Mouse (Mus musculus) urinary bladder, postnatal 14 days (tissue): ENCODE data around the gene Carmil2.

Experiments
- DNase-seq: peaks from one replicate; pipeline ENCODE4 v3.0.0; 2021; ENCODE audit warnings: low spot score

Carmil2 gene

DNA sequence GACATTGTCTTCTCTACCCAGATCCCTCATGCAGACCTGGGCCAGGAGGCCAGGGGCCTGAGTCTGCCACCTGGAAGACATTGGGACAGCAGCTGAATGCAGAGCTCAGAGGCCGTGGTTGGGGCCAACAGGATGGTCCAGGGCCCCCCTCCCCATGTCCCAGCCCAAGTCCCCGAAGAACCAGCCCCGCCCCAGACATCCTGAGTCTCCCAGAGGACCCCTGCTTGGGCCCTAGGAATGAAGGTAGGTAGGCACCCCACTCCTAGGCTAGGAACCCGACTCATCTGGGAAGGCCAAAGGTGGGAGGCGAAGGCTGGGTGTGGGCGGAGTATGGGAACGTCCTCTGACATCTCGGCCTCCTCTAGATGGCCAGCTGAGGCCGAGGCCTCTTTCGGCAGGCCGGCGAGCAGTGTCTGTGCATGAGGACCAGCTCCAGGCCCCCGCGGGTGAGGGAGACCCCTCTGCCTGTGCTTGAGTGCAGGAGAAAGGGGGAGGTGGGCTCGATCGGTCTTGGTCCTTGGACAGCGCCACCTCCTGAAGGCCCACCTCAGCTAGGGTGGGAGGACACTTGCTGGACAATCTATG is 11.2 kb downstream of the Carmil2 start:
- no peak for DNase-seq

DNA sequence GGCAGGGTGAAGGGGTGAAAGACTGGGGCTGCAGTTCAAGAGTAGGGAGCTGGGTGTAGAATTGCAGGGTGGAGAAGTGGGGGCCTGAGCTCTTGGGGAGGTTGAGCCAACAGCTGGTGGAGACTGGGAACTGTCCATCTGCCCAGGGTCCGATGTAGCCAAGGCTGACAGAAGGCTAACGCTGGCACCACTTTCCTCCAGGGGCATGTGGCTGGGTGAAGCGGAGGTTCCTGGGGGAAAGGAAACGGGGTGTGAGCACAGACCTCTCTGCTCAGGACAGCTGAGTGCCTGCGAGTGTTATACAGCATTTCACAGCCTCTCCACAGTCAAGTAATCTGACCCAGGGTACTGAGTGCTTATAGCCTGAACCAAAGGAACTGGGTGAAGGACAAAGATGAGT is 12.7 kb downstream of the Carmil2 start:
- DNase-seq: no peak

DNA sequence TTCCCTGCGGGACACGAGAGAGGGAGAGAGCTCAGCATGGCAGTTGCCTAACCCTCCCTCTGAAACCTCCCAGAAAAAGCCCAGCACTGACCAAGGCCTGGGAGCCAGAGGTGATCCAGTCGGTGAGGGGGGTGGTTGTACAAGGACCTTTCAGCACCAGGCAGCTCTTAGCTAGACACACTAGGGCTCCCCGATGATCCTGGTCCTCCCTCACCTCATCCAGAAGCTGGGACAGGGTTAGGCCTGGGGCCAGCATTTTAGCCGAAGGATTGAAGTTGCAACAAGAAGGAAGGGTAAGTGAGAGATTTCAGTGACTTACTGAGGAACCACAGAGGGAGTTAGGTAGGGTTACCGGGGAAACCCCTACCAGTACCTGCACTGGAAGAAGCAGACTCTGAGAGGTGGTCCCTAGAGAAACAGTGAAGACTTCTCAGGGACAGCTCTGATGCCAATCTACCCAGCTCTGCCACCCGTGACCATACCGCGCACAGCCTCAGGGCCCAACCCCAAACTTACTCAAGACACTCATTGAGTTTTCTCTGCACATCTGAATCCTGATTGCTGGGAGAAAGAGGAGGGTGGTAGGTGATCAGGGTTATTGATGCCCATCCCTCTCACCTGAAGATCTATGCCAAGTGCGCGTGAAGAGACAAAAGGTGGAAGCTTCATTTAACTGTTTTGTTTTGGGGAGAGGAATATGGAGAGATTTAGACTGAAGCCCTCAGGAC is 13.6 kb downstream of the Carmil2 start:
- no peak for DNase-seq

DNA sequence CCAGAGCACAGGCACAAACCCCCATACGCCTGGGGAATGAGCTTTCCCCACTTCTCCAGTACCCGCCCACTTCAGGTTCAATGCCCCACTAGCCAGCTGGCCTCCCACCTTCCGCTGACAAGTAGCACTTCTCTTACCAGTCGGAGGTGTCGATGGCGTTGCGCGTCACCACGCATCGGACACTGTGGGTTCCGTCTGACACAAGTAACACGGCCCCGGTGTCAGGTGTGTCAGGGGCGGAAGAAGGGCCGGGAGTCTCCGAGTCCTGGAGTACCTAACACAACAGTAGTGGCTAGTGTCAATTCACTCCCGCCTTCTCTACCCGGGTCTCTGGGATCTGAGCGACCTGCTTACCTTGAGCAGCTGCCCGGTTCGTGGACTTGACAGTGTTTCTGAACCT is 14.5 kb downstream of the Carmil2 start:
- peak; percentile 46 for DNase-seq

DNA sequence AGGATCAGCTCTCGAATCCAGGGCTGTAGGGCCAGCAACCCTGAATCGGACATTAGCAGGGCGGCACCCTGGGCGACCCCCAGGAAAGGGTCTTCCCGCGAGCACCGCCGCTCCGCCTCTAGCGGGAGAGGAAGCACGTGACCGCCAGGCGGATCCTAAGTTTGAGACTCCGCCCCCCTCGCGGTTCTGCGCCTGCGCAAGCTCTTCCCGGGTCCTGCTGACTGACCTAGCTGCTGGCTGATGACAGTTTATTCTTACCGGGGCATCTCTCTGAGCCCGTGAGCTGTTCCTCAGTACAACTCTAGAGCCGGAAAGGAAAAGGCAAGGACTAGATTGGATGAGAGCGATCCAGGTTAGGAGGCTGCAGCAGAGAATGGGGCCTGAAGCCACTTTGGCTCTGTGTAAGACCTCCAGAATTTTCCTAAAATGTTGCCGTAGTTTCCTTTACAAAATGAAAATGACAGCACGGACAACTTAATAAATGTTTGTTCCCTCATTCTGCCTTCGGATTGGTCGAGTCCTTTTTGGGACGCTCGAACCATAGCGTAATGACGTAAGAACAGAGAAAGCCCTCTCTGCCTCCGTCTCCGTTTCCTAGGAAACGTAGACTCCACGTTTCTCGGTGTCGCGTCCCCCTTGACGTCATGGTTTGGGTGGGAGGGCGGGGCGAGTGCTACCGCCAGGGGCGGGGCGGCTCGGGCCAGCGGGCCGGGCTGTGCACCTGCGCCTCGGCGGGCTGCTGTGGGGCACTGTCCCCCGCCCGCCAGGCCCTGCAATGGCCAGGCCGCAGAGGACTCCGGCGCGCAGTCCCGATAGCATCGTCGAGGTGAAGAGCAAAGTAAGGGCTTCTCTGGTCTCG is 15.1 kb downstream of the Carmil2 start, which contains the start of the genes Acd and Pard6a:
Gene Acd, minus strand, starts transcription at position 137 of the 859 bp plus-strand sequence.
Gene Pard6a, plus strand, starts transcription at position 183 of the 859 bp plus-strand sequence.
- peak; percentile 96 for DNase-seq

DNA sequence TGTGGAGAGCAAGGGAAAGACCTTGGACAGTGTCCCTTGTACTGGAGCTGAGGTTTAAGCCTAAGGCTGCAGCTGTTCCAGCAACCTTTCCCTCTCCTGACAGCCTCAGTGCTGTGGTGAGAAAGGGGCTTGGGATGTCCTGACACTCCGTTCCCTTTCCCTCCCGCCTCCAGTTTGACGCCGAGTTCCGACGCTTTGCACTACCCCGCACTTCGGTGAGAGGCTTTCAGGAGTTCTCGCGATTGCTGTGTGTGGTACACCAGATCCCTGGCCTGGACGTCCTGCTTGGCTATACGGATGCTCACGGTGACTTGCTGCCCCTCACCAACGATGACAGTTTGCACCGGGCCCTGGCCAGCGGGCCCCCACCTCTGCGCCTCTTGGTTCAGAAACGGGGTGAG is 15.9 kb downstream of the Carmil2 start:
- DNase-seq: no peak

DNA sequence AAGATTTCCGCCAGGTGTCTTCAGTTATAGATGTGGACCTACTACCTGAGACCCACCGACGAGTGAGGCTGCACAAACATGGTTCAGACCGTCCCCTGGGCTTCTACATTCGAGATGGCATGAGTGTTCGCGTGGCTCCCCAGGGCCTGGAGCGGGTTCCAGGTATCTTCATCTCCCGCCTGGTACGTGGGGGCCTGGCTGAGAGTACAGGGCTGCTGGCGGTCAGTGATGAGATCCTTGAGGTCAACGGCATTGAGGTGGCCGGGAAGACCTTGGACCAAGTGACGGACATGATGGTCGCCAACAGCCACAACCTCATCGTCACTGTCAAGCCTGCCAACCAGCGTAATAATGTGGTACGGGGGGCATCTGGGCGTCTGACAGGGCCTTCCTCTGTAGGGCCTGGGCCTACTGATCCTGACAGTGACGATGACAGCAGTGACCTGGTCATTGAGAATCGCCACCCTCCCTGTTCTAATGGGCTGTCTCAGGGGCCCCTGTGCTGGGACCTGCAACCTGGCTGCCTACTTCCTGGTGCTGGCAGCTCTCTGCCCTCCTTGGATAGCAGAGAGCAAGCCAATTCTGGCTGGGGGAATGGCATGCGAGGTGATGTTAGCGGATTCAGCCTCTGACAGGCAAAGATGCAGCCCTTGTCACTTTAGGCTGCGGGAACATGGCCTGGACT is 16.8 kb downstream of the Carmil2 start:
- no peak for DNase-seq

DNA sequence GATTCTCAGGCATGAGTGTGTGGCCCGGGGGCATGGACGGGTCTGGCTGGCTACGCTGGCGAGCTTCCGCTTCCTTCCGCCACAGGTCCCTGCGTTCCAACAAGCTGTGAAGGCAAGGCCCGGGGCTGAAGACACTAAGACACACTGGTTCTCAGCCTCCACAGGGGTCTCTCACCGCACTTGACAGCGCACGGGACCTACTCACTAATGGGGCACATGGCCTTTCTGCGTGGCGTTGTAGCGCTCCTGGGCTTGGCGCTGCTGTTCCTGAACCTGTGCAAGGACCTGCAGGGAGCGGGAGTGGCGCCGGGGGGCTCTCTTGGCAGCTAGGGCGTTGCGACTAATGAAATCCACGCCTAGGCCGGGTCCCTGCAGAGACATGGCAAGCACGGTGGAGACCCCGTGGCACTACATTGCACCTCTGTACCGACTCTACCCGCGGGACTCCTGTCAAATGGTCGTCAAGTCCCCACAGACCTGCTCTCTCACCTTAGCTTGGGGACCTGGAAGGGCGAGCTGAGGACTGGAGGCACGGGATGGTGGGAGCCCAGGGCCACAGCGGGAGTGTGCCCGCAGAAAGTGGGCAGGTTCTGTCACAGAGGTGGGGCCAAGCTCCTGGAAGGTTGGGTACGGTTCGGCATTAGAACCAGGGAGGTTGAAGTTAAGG is 18.2 kb downstream of the Carmil2 start:
- DNase-seq: no peak

DNA sequence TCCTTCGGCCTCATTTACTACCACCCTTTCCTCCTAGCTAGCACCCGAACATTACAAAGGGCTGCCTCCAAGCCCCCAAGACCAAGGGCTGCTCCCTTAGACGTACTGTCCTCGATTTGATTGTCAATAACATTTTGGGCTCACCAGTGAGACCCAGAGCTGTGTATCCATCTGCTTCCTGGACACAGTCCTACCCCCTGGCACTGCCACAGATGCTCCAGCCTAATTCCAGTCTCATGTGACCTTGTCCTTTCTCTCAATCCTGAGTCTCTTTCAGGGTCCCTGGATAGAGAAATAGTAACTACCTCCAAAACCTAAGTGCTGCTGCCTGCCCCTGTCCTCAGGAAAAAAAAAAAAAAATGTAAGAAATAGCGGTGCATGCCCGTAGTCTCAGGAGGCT is 18.9 kb downstream of the Carmil2 start:
- no peak for DNase-seq

DNA sequence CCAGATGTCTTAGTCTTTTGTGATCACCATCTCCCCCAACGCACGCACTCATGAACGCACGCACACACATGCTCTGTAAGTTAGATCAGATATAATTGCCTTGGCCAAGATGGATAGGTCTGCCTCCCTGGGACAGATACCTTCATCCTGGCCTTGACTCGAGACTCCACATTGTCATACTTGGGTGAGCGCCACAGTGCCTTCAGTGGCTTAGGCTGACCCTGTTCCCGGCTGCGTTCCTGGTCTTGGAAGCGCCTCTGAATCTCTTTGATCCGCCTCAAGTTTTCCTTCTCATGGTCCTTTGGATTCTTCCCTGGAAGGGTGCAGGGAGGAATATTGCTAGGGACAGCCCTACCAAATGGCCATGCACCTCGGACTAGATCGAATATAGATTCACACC is 20.4 kb downstream of the Carmil2 start:
- DNase-seq: no peak

DNA sequence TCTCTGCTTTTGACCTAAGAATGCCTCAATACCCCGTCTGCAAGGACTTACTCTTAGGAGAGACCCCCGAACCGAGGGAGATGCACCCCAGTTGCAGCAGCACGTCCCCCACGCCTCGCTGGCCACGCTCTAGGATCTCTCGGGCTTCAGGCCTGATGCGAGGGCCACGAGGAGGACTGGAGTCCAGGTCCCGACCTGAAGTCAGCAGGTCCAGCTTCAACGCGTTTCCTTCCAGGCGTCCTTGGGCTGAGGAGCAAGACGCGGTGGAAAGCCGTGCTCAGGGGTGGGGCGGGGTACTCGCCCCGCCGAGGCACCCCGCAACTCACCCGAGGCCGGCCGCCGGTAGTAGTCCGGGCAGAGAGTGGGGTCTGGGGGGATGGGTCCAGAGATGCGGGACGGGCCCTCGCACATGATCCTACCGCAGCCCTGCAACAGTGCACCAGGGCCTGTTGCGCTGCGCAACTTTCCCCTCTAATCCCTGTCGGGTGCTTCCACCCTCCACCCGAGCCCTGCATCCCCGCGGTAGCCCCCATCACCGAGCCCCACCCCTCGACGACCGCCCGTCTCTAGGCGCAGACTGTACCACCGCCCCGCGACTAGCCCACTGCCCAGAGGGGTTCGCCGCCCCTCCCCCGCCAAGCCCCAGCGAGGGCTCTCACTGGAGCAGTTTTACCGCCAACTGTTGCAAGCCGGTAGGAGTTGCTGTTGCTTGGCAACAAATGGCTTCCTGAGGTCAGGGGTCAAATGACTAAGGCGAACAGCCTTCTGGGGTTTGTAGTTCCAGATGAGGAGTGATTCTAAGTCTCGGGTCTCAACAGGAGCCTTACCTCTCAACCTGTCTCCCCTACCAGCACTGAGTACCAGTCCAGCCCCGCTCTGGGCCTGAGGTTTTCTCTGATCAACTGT is 21.7 kb downstream of the Carmil2 start, which contains the start of the genes 4933405L10Rik and Enkd1:
Gene 4933405L10Rik, plus strand, starts transcription at position 158 of the 906 bp plus-strand sequence.
Gene Enkd1, minus strand, starts transcription at position 713 of the 906 bp plus-strand sequence.
- peak; percentile 85 for DNase-seq

DNA sequence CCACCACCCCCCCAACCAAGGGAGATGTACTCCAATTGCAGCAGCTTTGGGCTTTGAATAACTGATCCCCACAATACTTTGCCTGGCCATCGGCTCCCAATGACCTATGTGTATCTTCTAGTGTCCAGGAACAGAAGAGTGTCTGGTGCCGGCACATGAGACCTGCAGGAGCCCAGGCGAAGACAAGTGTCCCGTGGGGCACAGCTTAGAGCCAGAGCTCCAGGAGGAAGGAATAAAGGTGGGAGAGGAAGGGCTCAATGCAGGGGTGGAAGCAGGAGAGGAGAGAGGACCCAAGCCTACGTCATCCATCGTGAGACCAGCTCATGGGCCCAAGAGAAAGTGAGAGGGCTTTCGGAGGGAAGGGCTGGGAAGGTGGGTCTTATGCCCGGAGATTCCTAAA is 22.6 kb downstream of the Carmil2 start:
- DNase-seq: no peak

DNA sequence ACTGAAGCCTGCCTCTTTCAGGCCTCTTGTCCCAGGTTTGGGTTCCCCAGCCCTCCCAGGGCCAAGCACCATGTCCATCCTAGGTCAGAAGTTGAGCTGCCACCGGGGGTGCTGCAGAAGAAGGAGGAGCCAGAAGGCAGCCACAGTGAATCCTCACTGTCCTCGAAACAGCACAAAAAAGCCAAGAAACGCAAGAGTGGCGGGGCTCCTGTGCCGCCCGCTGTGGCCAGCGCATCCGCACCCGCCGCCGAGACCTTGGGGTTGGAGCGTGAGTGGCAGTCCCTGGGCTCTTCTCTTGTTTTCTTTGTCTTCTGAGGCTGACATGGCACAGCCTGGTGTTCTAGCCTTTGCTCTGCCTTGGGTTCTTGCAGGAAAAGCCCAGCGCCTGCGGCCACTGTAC is 23.2 kb downstream of the Carmil2 start:
- no peak for DNase-seq

DNA sequence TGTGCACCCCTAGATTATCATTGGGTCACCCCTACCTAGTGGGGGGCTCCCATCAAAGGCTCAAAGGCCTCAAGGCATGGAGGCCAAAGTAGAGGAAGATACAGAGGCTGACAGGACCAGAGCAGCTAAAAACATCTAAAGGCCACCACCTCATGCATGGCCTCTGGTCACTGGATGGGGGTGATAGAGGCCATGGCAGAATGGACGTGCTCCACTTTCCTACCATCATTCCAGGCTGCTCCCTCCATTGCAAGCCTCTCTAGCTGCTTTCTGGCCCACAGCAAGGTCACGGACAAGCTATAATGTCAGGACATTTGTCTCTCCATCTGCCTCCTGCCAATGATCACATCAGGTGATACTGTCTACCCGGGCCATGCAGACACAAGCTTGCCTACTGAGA is 26.2 kb downstream of the Carmil2 start:
- DNase-seq: no peak

DNA sequence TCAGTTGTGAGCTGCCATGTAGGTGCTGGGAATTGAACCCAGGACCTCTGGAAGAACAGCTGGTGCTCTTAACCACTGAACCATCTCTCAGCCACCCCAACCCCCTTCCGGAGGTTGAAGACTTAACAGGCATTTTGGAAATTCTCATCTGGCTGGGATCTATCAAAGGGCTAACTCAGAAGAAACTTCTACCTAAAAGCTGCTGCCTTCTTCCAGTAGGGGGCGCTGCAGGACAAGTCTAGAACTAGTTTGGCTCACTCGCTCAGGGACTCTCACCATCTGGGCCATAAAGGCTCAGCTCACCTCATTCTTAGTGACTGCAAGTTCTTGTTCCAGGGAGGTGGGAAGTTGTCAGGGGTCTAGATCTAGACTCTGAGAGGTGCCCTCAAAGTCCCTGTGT is 28.1 kb downstream of the Carmil2 start:
- peak; percentile 90 for DNase-seq

DNA sequence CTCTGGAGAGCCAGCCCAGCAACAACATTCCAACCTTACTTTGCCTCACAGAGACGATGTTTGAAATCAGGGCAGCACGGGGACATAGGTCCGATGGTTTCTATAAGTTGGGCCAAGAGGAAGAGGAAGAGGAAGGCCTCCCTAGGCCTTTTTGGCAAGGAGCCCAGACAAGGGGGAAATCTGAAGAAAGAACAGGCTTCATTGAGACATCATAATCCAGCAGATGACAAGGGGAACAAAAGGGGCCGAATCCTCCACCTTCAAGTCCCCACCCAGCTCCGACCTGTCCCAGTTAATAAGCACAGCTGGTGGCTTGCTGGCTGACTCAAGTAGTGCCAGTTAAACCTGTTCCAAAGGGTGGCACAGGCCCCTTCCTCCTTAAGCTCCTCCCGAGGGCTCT is 29.0 kb downstream of the Carmil2 start:
- DNase-seq: no peak

DNA sequence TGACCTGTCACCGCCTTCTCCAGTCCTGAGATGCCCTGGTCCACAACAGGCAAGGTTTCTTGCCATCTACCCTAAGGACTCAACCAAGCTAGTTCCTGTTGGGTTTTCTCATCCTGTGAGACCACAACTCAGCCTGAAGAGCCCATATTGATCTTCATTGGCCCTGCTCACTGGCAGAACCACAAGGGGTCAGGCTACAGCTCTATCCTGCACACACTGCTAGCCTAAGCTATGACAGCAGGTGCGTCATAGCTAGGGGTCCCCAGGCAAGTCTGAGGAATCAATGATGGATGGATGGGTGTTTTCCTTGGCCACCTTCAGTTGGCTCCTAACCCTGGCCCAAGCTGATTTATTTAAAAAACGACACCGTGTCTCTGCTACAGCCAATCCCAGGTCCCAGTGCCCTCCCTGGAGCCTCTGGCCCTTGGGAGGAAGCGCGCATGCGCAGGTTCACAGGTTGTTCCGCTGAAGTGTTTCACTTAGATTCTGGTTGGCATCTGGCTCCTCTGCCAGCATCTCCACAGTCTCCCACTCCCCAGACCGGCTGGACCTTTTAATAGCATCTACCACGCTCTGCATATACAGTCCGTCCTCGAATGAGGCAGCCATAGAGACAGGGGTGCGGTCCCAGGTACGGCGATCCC is 30.4 kb downstream of the Carmil2 start:
- DNase-seq: no peak

DNA sequence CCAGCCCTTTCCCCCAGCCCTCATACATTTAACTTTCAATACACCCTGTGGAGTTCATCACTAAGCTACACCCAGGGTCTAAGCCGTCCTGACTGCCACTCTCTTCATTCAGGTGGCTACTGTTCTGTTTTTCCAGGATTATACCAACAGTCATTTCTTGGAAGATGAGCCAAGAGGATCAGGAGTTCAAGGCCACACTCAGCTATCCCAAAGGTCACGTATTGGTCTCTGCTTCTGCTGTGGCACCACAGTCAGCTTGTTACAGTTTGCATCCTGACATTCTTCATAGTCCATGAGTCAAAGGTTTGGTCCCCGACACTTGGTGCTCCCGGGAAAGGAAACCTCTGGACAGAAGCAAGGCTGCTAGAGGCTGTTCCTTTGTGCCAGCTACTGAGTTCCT is 33.6 kb downstream of the Carmil2 start:
- no peak for DNase-seq

DNA sequence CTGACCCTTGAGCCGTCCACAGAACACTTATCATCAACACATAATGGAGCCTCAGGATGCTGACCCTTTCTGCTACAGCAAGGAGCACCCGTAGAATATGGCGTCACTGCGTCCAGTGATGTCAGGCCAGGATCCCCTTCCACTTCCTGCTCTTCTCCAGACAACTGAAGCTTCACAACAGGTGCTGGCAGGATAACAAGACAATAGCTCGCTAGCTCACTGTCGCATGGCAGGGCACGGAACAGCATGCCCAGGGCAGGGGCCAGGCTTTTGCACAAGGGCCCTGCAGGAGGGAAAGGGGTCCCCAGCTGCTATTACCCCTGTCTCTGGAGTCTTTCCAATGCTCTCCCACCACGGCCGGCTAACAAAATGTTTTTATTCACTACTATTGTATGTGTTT is 36.8 kb downstream of the Carmil2 start:
- DNase-seq: no peak

DNA sequence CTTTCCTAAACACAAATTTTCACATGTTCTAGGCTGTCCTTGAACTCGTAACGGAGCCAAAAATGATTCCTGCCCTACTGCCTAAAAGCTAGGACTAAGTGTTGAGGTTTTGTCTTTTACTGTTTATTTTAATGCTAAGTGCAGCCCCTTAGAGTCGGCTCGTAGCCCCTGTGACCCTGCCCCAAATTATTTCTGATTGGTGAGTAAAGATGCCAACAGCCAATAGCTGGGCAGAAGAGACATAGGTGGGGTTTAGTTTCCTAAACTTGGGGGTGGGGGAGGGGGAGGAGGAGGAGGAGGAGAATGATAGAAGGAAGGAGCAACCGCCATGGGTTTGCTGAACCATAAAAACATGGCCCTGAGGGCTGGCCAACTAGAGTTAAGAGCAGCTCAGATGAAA is 39.7 kb downstream of the Carmil2 start:
- no peak for DNase-seq
